Mouse (Mus musculus): ENCODE measurements around the gene Slc15a3.

Slc15a3 gene

GRCm38 (mm10) chr19:10813905-10814304, 25.6 kb upstream of the Slc15a3 start:
- Histone ChIP-seq H3K36me3 (ENCODE audit: insufficient read depth, low read length) (no peaks in the 10 kb centered on the region), H3K9me3 (ENCODE audit: low read length) (no peaks in the 10 kb centered on the region), H3K4me1 (replicated peaks; ENCODE audit: low read depth, low read length) (peaks cover 17% of the 10 kb centered on the region), H3K27me3 (ENCODE audit: insufficient read depth, low read length) (peaks cover 8% of the 10 kb centered on the region), H3K4me3 (replicated peaks; ENCODE audit: low read length) (no peak overlapping the region)
- TF ChIP-seq CTCF (conservative IDR thresholded peaks at IDR 0.05; ENCODE audit: low read length) (no peak), NANOG (IDR thresholded peaks at IDR 0.05; ENCODE audit: borderline replicate concordance, low read length) (no peak), POU5F1 (IDR thresholded peaks at IDR 0.05; ENCODE audit: borderline replicate concordance, low read length) (no peak)

- H3K9me3 ChIP-seq (ENCODE audit: low read length): no peaks in the 10 kb centered on the region
- H3K27me3 ChIP-seq (ENCODE audit: insufficient read depth, low read length): peaks cover 5% of the 10 kb centered on the region; the same call in 1 of the 2 replicates
- no peak for TF ChIP-seq POU5F1 (IDR thresholded peaks at IDR 0.05; ENCODE audit: borderline replicate concordance, low read length)
These were observed 23.7 kb upstream of the Slc15a3 start for GRCm38 (mm10) chr19:10815871-10816270.

DNA sequence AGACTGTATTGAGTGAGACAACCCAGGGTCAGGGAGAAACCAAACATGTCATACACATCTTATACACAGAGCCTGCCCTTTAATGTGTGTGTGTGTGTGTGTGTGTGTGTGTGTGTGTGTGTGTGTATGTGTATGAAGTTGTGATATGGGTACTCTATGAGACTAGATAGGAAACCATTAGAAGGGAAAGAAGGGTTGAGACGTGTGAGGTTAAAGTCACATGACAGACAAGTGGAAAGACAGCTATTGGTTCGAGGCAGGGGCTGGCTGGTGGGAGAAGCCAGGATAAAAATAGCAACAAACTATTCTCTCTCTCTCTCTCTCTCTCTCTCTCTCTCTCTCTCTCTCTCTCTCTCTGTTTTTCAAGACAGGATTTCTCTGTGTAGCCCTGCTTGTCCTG, 23.1 kb upstream of the Slc15a3 start:
- peaks cover 5% of the 10 kb centered on the region; the same call in 1 of the 2 replicates for H3K27me3 ChIP-seq (ENCODE audit: insufficient read depth, low read length)
- no peaks in the 10 kb centered on the region for H3K9me3 ChIP-seq (ENCODE audit: low read length)
- no peak overlapping the region for H3K4me3 ChIP-seq (replicated peaks; ENCODE audit: low read length)
- no peaks in the 10 kb centered on the region for H3K36me3 ChIP-seq (ENCODE audit: insufficient read depth, low read length)
- H3K4me1 ChIP-seq (replicated peaks; ENCODE audit: low read depth, low read length): peaks cover 29% of the 10 kb centered on the region
- TF ChIP-seq NANOG (IDR thresholded peaks at IDR 0.05; ENCODE audit: borderline replicate concordance, low read length): no peak

More at GRCm38 (mm10) chr19:10815871-10816270, 23.7 kb upstream of the Slc15a3 start:
- Histone ChIP-seq H3K36me3 (ENCODE audit: insufficient read depth, low read length) (no peaks in the 10 kb centered on the region), H3K4me3 (replicated peaks; ENCODE audit: low read length) (no peak overlapping the region), H3K4me1 (replicated peaks; ENCODE audit: low read depth, low read length) (peaks cover 23% of the 10 kb centered on the region)

DNA sequence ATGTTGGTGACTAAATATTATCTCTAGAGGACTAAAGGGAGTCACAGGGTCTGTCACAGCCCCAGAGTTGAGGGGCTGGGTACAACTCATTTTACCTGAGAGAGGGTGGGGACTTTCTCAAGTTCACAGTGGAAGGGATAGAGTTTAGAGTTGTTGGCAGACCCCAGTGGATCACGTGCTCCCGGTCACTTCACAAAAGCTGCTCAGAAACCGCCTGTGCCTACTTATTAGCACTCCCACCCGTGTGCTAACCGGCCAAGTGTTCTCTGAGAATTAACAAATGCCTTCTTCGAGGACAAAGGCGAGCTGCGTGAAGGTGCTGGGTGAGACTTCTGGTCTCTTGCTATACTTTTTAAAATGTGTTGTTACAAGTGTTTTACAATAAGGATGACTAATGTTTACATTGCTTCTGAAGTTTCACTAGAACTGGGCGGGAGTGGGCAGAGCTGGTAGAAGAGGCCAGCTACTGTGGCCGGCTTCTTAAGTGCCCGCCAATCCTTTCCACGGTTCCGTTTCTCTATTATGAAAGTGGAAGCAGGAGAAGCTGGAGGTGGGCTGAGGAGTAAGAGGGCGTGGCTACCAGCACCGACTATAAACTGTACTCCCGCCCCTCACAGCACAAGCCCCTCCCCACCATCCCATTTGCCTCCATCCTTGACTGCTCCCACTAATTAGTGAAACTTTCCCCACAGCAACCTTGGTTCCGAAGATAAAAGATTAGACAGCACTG, 21.1 kb upstream of the Slc15a3 start:
- Histone ChIP-seq H3K27me3 (ENCODE audit: insufficient read depth, low read length) (peaks cover 5% of the 10 kb centered on the region; the same call in 1 of the 2 replicates), H3K4me1 (replicated peaks; ENCODE audit: low read depth, low read length) (peaks cover 39% of the 10 kb centered on the region), H3K4me3 (replicated peaks; ENCODE audit: low read length) (peak overlapping the region; percentile 21; the same call in 1 of the 2 replicates), H3K36me3 (ENCODE audit: insufficient read depth, low read length) (no peaks in the 10 kb centered on the region), H3K9me3 (ENCODE audit: low read length) (no peaks in the 10 kb centered on the region)
- no peak for TF ChIP-seq POU5F1 (IDR thresholded peaks at IDR 0.05; ENCODE audit: borderline replicate concordance, low read length)
- TF ChIP-seq NANOG (IDR thresholded peaks at IDR 0.05; ENCODE audit: borderline replicate concordance, low read length): no peak
- TF ChIP-seq CTCF (conservative IDR thresholded peaks at IDR 0.05; ENCODE audit: low read length): no peak

- TF ChIP-seq NANOG (IDR thresholded peaks at IDR 0.05; ENCODE audit: borderline replicate concordance, low read length) (no peak), POU5F1 (IDR thresholded peaks at IDR 0.05; ENCODE audit: borderline replicate concordance, low read length) (peak; percentile 83; the same call in 1 of the 2 replicates)
- Histone ChIP-seq H3K4me3 (replicated peaks; ENCODE audit: low read length) (no peak overlapping the region), H3K9me3 (ENCODE audit: low read length) (no peaks in the 10 kb centered on the region)
These were observed 18.2 kb upstream of the Slc15a3 start for GRCm38 (mm10) chr19:10821319-10821718.

DNA sequence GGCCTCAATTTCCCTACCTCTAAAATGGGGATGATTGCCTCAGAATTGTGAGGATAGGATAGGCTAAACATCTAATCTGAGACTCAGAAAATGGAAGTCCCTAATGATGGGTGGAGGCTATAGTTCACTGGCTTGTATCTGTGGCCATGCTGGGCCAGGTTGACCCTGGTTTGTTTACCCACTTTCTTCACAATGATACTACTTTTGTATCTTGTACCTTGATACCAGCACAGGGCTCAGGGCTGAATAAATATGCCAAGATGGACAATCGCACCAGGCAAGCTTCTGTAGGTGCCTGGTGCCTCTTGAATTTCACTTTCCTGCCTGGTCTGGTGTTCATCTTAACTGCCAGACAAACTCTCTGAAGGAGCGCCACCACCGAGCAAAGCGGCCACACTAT, 17.0 kb upstream of the Slc15a3 start:
- no peak for TF ChIP-seq NANOG (IDR thresholded peaks at IDR 0.05; ENCODE audit: borderline replicate concordance, low read length)
- no peak for TF ChIP-seq POU5F1 (IDR thresholded peaks at IDR 0.05; ENCODE audit: borderline replicate concordance, low read length)
- no peak for TF ChIP-seq CTCF (conservative IDR thresholded peaks at IDR 0.05; ENCODE audit: low read length)
- H3K4me3 ChIP-seq (replicated peaks; ENCODE audit: low read length): no peak overlapping the region
- peaks cover 2% of the 10 kb centered on the region; the same call in 1 of the 2 replicates for H3K27me3 ChIP-seq (ENCODE audit: insufficient read depth, low read length)
- no peaks in the 10 kb centered on the region for H3K36me3 ChIP-seq (ENCODE audit: insufficient read depth, low read length)
- H3K9me3 ChIP-seq (ENCODE audit: low read length): no peaks in the 10 kb centered on the region
- peaks cover 36% of the 10 kb centered on the region for H3K4me1 ChIP-seq (replicated peaks; ENCODE audit: low read depth, low read length)

More at GRCm38 (mm10) chr19:10821319-10821718, 18.2 kb upstream of the Slc15a3 start:
- Histone ChIP-seq H3K27me3 (ENCODE audit: insufficient read depth, low read length) (peaks cover 5% of the 10 kb centered on the region; the same call in 1 of the 2 replicates), H3K4me1 (replicated peaks; ENCODE audit: low read depth, low read length) (peaks cover 39% of the 10 kb centered on the region), H3K36me3 (ENCODE audit: insufficient read depth, low read length) (no peaks in the 10 kb centered on the region)

DNA sequence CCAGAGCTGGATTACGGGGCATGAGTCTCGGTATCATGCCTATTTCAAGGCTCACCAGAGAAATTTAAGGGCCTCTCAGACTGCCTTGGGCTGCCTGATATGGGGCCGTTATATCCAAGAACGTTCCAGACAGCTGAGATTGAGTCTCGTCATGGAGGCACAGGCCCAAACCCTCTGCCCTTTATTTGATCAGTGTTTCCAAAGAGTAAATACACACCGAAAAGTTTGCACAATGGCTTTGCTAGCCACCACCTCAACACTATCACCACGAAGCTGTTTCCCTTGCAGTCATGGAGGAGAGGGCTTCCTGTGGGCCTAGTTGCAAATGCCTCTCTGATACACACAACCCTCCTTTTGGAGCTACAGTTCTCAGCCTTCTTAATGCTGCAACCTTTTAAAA, 15.5 kb upstream of the Slc15a3 start:
- no peak overlapping the region for H3K4me3 ChIP-seq (replicated peaks; ENCODE audit: low read length)
- peaks cover 20% of the 10 kb centered on the region for H3K4me1 ChIP-seq (replicated peaks; ENCODE audit: low read depth, low read length)
- H3K36me3 ChIP-seq (ENCODE audit: insufficient read depth, low read length): no peaks in the 10 kb centered on the region
- no peaks in the 10 kb centered on the region for H3K27me3 ChIP-seq (ENCODE audit: insufficient read depth, low read length)
- TF ChIP-seq NANOG (IDR thresholded peaks at IDR 0.05; ENCODE audit: borderline replicate concordance, low read length) (no peak), CTCF (conservative IDR thresholded peaks at IDR 0.05; ENCODE audit: low read length) (no peak), POU5F1 (IDR thresholded peaks at IDR 0.05; ENCODE audit: borderline replicate concordance, low read length) (no peak)
- no peaks in the 10 kb centered on the region for H3K9me3 ChIP-seq (ENCODE audit: low read length)

DNA sequence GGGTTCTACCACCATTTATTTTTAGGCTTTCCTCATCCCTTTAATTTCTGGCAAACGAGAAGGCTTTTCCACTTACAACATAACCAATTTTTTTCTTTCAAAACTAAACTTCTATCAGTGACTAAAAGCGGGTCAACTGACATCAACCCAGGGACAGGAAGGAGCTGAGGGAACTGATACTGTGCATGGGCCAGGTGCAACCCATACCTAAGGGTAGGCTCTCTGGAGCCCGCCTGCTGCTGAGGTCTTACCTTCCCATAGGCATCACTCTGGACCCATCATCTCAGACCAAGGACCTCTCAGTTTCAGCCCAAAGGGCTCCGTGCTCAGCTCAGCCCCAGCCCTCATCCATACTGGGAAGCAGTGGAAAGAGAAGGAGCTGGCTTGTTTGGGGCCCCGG, 11.2 kb upstream of the Slc15a3 start:
- Histone ChIP-seq H3K27me3 (ENCODE audit: insufficient read depth, low read length) (no peaks in the 10 kb centered on the region), H3K9me3 (ENCODE audit: low read length) (no peaks in the 10 kb centered on the region), H3K4me1 (replicated peaks; ENCODE audit: low read depth, low read length) (peaks cover 15% of the 10 kb centered on the region), H3K36me3 (ENCODE audit: insufficient read depth, low read length) (no peaks in the 10 kb centered on the region), H3K4me3 (replicated peaks; ENCODE audit: low read length) (no peak overlapping the region)
- TF ChIP-seq POU5F1 (IDR thresholded peaks at IDR 0.05; ENCODE audit: borderline replicate concordance, low read length) (no peak), CTCF (conservative IDR thresholded peaks at IDR 0.05; ENCODE audit: low read length) (no peak), NANOG (IDR thresholded peaks at IDR 0.05; ENCODE audit: borderline replicate concordance, low read length) (no peak)
